Mouse (Mus musculus) gastrocnemius, adult 2 months (tissue): ENCODE results near the gene D330020A13Rik. TPM values are rescaled to one million over a fixed set of nuclear protein-coding genes. Genes with fewer than 3 reads are reported as not detected.

Experiments
- DNase-seq: peaks from one replicate; pipeline ENCODE4 v3.0.0; 2022
- H3K27ac ChIP-seq: fragments of 200-600 bp; 2 replicates; pipeline ENCODE4 v1.8.1; 2022; ENCODE audit warnings: mild to moderate bottlenecking
- H3K4me3 ChIP-seq: fragments of 200-600 bp; 2 replicates; pipeline ENCODE4 v1.8.1; 2022; ENCODE audit warnings: mild to moderate bottlenecking, moderate library complexity
- CTCF ChIP-seq: fragments of 200-600 bp; IDR thresholded peaks from 2 replicates; pipeline ENCODE4 v1.8.1; 2022; ENCODE audit warnings: antibody characterized with exemption, mild to moderate bottlenecking, moderate library complexity
- intact Hi-C: fragments of 180-260 bp; cut with DNase I; formaldehyde crosslinking; loops from one replicate; pipeline ENCODE4 v1.15.1; 2025
- long read RNA-seq, 2 experiments: library from polyadenylated mRNA; stranded (forward); transcript quantifications; one replicate each; pipeline ENCODE4 v2.0.0; 2021
- total RNA-seq, 2 experiments: library from RNA; stranded (reverse); gene quantifications; 2 replicates each; pipeline ENCODE4 v1.2.3; 2021

Gene D330020A13Rik
- not detected for total RNA-seq
- long read RNA-seq, experiment 1, result 0 reads
- long read RNA-seq, experiment 2, result 0 reads

- intact Hi-C loops, result no loop called here
- no peak for TF ChIP-seq CTCF
- peak within 1 kb of the TSS; percentile 81 for H3K4me3 ChIP-seq
- peak within 1 kb of the TSS; percentile 31; the same call in 1 of the 2 replicates for H3K27ac ChIP-seq
- DNase-seq, result peak; percentile 44
Measured at GRCm38 (mm10) chr6:120294056-120294784, at the start of gene D330020A13Rik, which contains the start of gene B4galnt3. TSS of gene D330020A13Rik (plus strand) at chr6:120294364. TSS of gene B4galnt3 (minus strand) at chr6:120294559.

DNA sequence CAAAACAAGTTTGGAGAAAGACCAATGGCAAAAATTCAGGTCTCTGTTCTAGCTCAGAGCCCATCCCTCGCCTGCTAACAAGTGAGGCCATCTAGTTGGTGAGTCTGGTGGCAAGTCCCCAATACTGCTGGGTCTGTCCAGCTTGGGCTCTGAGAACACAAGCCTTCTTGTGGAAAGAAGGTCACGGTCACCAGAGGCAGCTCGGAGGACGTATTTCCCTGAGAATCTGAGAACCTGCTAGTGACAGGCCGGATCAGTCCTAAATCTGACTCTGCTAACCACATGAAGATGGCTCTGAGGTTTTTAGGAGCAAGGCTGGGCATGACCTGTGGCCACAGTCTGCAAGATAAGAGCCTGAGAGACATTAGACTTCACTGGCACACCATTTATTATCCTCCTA lies 47.5 kb upstream of the D330020A13Rik start:
- no peak for TF ChIP-seq CTCF
- H3K27ac ChIP-seq, result no peak overlapping the region
- intact Hi-C loops, result no loop called here
- no peak overlapping the region for H3K4me3 ChIP-seq
- DNase-seq, result no peak

DNA sequence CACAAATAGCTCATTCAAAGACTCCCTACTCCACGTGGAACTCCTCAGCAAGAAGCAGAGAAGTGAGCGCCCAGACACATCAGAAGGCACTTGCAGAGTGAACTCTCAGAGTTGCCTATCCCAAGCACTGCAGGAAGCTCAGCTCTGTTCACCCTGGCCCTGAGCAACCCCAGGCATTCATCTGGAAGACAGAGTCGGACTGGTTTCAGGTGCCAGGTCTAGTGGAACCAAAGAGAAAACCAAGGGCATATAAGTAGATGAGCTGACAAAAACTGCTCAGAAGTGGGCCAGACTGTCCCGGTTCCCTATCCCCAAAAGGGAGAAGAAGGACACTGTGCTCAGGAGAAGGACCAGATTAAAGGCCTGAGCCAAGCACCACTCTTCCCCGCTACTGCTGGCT lies 44.3 kb upstream of the D330020A13Rik start:
- DNase-seq, result no peak
- intact Hi-C loops, result no loop called here
- no peak overlapping the region for H3K4me3 ChIP-seq
- H3K27ac ChIP-seq, result no peak overlapping the region
- TF ChIP-seq CTCF, result no peak

- no peak for TF ChIP-seq CTCF
- intact Hi-C loops, result no loop called here
- no peak for DNase-seq
- H3K4me3 ChIP-seq, result no peak overlapping the region
- no peak overlapping the region for H3K27ac ChIP-seq
Measured at GRCm38 (mm10) chr6:120251010-120251409, 43.2 kb upstream of the D330020A13Rik start.

GRCm38 (mm10) chr6:120252741-120253140 lies 41.4 kb upstream of the D330020A13Rik start:
- no peak overlapping the region for H3K27ac ChIP-seq
- no peak for DNase-seq
- no peak for TF ChIP-seq CTCF
- no peak overlapping the region for H3K4me3 ChIP-seq
- intact Hi-C loops, result no loop called here

DNA sequence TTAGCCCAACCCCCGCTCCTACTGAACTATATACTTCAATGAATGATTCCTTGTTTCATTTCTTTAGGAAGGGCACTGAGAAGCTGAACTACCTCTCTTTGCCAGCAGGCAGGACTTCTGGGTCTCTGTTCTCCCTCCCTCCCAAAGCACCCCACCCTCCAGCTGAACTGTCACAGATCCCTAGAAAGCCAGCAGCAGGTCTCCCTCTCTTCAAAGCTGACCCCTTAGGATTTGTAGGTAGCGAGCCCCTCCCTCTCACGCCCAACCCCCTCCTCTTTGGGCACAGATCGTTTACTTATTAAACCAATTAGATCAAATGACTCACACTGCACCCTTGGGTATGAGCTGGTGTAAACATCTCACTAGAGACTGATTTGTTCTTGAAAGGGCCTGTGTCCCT lies 39.5 kb upstream of the D330020A13Rik start:
- TF ChIP-seq CTCF, result no peak
- no peak for DNase-seq
- Histone ChIP-seq H3K4me3 (no peak overlapping the region), H3K27ac (no peak overlapping the region)
- intact Hi-C loops, result no loop called here

DNA sequence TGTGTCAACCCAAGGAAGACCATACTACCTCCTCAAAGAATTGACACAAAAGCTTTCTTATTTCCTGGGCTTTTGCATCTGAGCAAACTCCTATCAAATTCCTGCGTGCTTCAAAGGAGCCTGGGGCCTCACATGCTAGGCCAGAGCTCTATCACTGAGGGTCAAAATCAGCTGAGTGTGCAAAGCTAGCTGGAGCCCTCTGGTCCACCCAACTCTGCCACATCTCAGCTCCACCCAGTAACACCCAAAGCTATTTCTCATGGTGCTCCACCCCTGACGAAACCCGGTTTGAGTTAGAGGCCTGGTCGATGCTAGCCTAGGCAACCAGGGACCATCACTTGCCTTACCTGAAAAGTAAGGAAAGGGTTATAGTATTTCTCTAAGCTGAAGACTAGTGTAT lies 39.0 kb upstream of the D330020A13Rik start:
- no peak for DNase-seq
- intact Hi-C loops, result no loop called here
- no peak for TF ChIP-seq CTCF
- H3K27ac ChIP-seq, result peak overlapping the region; percentile 43
- H3K4me3 ChIP-seq, result no peak overlapping the region

GRCm38 (mm10) chr6:120255701-120256100 lies 38.5 kb upstream of the D330020A13Rik start:
- intact Hi-C loops, result no loop called here
- TF ChIP-seq CTCF, result no peak

GRCm38 (mm10) chr6:120256431-120256935 lies 37.7 kb upstream of the D330020A13Rik start:
- intact Hi-C loops, result no loop called here
- H3K27ac ChIP-seq, result peak overlapping the region; percentile 59; the same call in 1 of the 2 replicates
- TF ChIP-seq CTCF, result no peak
- no peak for DNase-seq
- H3K4me3 ChIP-seq, result no peak overlapping the region

More at GRCm38 (mm10) chr6:120255701-120256100, 38.5 kb upstream of the D330020A13Rik start:
- Histone ChIP-seq H3K4me3 (no peak overlapping the region), H3K27ac (peak overlapping the region; percentile 59)
- DNase-seq, result peak; percentile 58

DNA sequence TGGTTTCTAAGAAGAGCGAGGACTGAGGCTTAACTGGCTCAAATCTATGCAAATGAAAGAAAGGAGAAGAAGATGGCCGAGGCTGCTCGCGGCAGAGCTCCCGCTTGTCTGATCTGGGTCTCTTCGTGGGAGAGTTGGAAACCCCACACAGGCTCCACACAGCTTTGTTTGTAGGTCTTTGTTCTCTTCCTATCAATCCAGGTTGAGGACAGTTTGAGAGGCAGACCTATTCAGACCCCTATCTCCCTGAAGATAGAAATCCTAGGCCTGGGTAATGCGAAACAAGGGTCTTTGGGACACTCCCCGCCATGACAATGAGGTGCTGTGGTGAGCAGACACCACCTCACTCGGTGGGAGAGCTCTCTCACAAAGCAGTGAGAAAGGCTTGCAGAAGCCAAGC lies 34.7 kb upstream of the D330020A13Rik start:
- intact Hi-C loops, result no loop called here
- Histone ChIP-seq H3K4me3 (no peak overlapping the region), H3K27ac (no peak overlapping the region)
- TF ChIP-seq CTCF, result no peak
- DNase-seq, result no peak

GRCm38 (mm10) chr6:120262886-120263531 lies 31.2 kb upstream of the D330020A13Rik start:
- TF ChIP-seq CTCF, result no peak
- intact Hi-C loops, result no loop called here
- H3K4me3 ChIP-seq, result no peak overlapping the region
- no peak for DNase-seq
- no peak overlapping the region for H3K27ac ChIP-seq

- intact Hi-C loops, result no loop called here
- TF ChIP-seq CTCF, result no peak
- DNase-seq, result no peak
Measured at GRCm38 (mm10) chr6:120263608-120264007, 30.6 kb upstream of the D330020A13Rik start.

DNA sequence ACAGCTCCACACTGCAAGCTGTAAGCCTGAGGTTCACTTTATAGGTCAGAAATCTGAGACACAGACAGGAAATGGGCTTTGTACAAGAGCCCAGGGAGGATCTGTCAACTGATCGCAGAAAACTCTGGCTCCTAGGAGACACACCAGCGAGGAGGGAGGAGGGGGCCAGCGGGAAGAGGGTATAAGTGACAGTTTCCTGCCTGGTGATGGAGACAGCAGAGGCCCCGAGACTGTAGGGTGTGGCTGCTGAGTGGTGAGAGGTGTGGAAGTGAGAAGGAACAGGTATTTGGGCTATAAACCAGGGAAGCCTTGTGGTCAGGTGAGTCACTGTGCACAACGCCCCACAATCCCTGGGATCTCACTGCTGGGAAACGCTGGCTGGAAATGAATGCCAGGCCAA lies 30.0 kb upstream of the D330020A13Rik start:
- TF ChIP-seq CTCF, result no peak
- intact Hi-C loops, result no loop called here
- no peak overlapping the region for H3K27ac ChIP-seq
- no peak for DNase-seq
- H3K4me3 ChIP-seq, result no peak overlapping the region

More at GRCm38 (mm10) chr6:120263608-120264007, 30.6 kb upstream of the D330020A13Rik start:
- H3K27ac ChIP-seq, result no peak overlapping the region
- no peak overlapping the region for H3K4me3 ChIP-seq
